Mouse (Mus musculus) cerebellum, adult 2 months (tissue): ENCODE data around the gene Tomm5.

Source experiments
- CTCF ChIP-seq: fragments of 200-500 bp; IDR thresholded peaks from 2 replicates; pipeline ENCODE4 v1.5.1; 2011; ENCODE audit warnings: low read depth, mild to moderate bottlenecking, control low read depth, low read length, moderate library complexity, borderline replicate concordance; ENCODE audit not compliant: insufficient read depth
- POLR2A ChIP-seq: fragments of 200-500 bp; IDR thresholded peaks from 2 replicates; pipeline ENCODE4 v1.6.1; 2011; ENCODE audit warnings: low read length, control low read depth, borderline replicate concordance; ENCODE audit not compliant: insufficient read depth

DNA sequence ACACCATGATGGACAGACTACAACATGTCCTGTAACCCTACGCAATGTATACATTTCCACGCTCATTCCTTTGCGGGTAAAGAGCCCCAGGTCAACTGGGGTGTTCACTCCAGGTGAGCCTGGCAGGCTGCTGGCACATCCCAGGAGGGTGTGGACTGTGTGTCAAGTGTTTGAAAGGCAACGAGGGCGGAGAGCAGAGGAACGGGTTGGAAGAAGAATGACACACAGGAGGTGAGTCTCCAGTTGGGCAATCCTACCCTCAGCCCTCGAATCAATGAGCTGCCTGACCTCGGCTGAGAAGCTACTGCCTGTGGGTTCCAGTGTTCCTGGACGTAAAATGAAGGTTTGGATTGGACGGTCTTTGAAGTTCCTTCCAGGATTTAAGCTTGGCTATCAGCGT, 13.4 kb upstream of the Tomm5 start:
- no peak for TF ChIP-seq POLR2A
- no peak for TF ChIP-seq CTCF
